Mouse (Mus musculus) bone marrow macrophage, adult 2 months (primary cell): Measurements from ENCODE around the gene Lmbr1. TPM values are rescaled to one million over a fixed set of nuclear protein-coding genes. Genes with fewer than 3 reads are reported as not detected.
"Not testable (repeated sequence)": the region's sequence is repeated elsewhere in the genome, so short reads cannot be mapped to it uniquely, and the experiment has no call there.

Source experiments
- H3K27ac ChIP-seq: 2 replicates; pipeline ENCODE4 v1.5.1; 2012; ENCODE audit warnings: low read depth, low read length; ENCODE audit not compliant: insufficient read depth
- H3K4me1 ChIP-seq: 2 replicates; pipeline ENCODE4 v1.6.1; 2012; ENCODE audit warnings: low read length; ENCODE audit not compliant: control insufficient read depth, insufficient read depth
- H3K4me3 ChIP-seq: 2 replicates; pipeline ENCODE4 v1.5.1; 2012; ENCODE audit warnings: mild to moderate bottlenecking, low read length, moderate library complexity; ENCODE audit not compliant: insufficient read depth
- CTCF ChIP-seq: IDR thresholded peaks from 2 replicates; pipeline ENCODE4 v1.5.1; 2012; ENCODE audit warnings: low read depth, mild to moderate bottlenecking, low read length, moderate library complexity
- POLR2A ChIP-seq: IDR thresholded peaks from 2 replicates; pipeline ENCODE4 v1.6.1; 2012; ENCODE audit warnings: mild to moderate bottlenecking, low read depth, low read length, borderline replicate concordance
- polyA plus RNA-seq: library from polyadenylated mRNA; stranded (reverse); fragments of >200 nt; gene quantifications from 2 replicates; pipeline ENCODE4 v1.2.4, GENCODE M21; 2012; ENCODE audit not compliant: missing spikeins, insufficient read depth, insufficient read length

Lmbr1 gene
- polyA plus RNA-seq, result 3.5 and 4.6 TPM in 2 replicates

GRCm38 (mm10) chr5:29378298-29379036 lies at the start of gene Lmbr1:
Gene Lmbr1 (minus strand): TSS chr5:29378390.
- H3K27ac ChIP-seq, result peak within 1 kb of the TSS; percentile 37
- TF ChIP-seq POLR2A (no peak), CTCF (no peak)
- H3K4me3 ChIP-seq, result peak within 1 kb of the TSS; percentile 72
- peaks cover 9% of the 10 kb centered on the region for H3K4me1 ChIP-seq

- H3K4me3 ChIP-seq, H3K4me1 ChIP-seq, H3K27ac ChIP-seq: not testable (repeated sequence)
These were observed 45.1 kb upstream of the Lmbr1 start for GRCm38 (mm10) chr5:29423330-29423729.

- no peaks in the 10 kb centered on the region for H3K4me1 ChIP-seq
- no peak overlapping the region for H3K4me3 ChIP-seq
- no peak for TF ChIP-seq POLR2A
- TF ChIP-seq CTCF, result no peak
- no peak overlapping the region for H3K27ac ChIP-seq
These were observed 34.9 kb upstream of the Lmbr1 start for GRCm38 (mm10) chr5:29413041-29413440.

- Histone ChIP-seq H3K4me1 (no peaks in the 10 kb centered on the region), H3K27ac (no peak overlapping the region), H3K4me3 (no peak overlapping the region)
- TF ChIP-seq CTCF (no peak), POLR2A (no peak)
These were observed 32.7 kb upstream of the Lmbr1 start for GRCm38 (mm10) chr5:29410854-29411253.

- no peaks in the 10 kb centered on the region for H3K4me1 ChIP-seq
- no peak for TF ChIP-seq CTCF
- TF ChIP-seq POLR2A, result no peak
- no peak overlapping the region for H3K4me3 ChIP-seq
- no peak overlapping the region for H3K27ac ChIP-seq
These were observed 20.2 kb upstream of the Lmbr1 start for GRCm38 (mm10) chr5:29398427-29398826.

- Histone ChIP-seq H3K4me1 (peaks cover 22% of the 10 kb centered on the region), H3K4me3 (no peak overlapping the region), H3K27ac (no peak overlapping the region)
- TF ChIP-seq POLR2A (no peak), CTCF (peak; percentile 95)
These were observed 11.0 kb upstream of the Lmbr1 start for GRCm38 (mm10) chr5:29388944-29389765.

- no peak for TF ChIP-seq CTCF
- no peak for TF ChIP-seq POLR2A
- Histone ChIP-seq H3K4me1 (peaks cover 22% of the 10 kb centered on the region), H3K27ac (no peak overlapping the region), H3K4me3 (no peak overlapping the region)
These were observed 10.2 kb upstream of the Lmbr1 start for GRCm38 (mm10) chr5:29388181-29388943.

- Histone ChIP-seq H3K4me3 (no peak overlapping the region), H3K27ac (no peak overlapping the region), H3K4me1 (peaks cover 22% of the 10 kb centered on the region)
- TF ChIP-seq POLR2A (no peak), CTCF (no peak)
These were observed 9.4 kb upstream of the Lmbr1 start for GRCm38 (mm10) chr5:29387591-29387990.

- no peak for TF ChIP-seq POLR2A
- TF ChIP-seq CTCF, result no peak
- Histone ChIP-seq H3K27ac (no peak overlapping the region), H3K4me1 (peaks cover 16% of the 10 kb centered on the region), H3K4me3 (no peak overlapping the region)
These were observed 4.6 kb upstream of the Lmbr1 start for GRCm38 (mm10) chr5:29382776-29383175.
